Mouse (Mus musculus) CH12.LX (cell line): Measurements from ENCODE around the gene Dync2li1. TPM values are rescaled to one million over a fixed set of nuclear protein-coding genes. Genes with fewer than 3 reads are reported as not detected.

ENCODE experiments used
- DNase-seq: peaks from one replicate; pipeline ENCODE4 v3.0.0-alpha.2; 2013; ENCODE audit errors: extremely low read depth
- H3K27ac ChIP-seq: 2 replicates; pipeline ENCODE4 v1.5.1; 2012; ENCODE audit warnings: low read depth, mild to moderate bottlenecking, control low read depth, moderate library complexity; ENCODE audit not compliant: insufficient read depth
- H3K27me3 ChIP-seq: replicated peaks from 2 replicates; pipeline ENCODE3; 2012; ENCODE audit warnings: inconsistent platforms
- H3K36me3 ChIP-seq, 2 experiments: replicated peaks in 1 of 2; 2 replicates each; pipeline versions ENCODE3 to v1.6.1; 2012; ENCODE audit warnings: inconsistent platforms in 1 of 2, low read length in 1 of 2, mild to moderate bottlenecking in 1 of 2, mixed read lengths in 1 of 2, moderate library complexity in 1 of 2; ENCODE audit not compliant: control insufficient read depth in 1 of 2, insufficient read depth in 1 of 2
- H3K4me1 ChIP-seq, 2 experiments: 2 replicates each; pipeline ENCODE4 v1.6.1; 2012; ENCODE audit warnings: inconsistent platforms in 1 of 2, moderate library complexity in 1 of 2; ENCODE audit not compliant: insufficient read depth in 2 of 2, control insufficient read depth in 1 of 2
- H3K4me2 ChIP-seq: 2 replicates; pipeline ENCODE4 v1.6.1; 2012; ENCODE audit warnings: low read depth, mild to moderate bottlenecking, control low read depth; ENCODE audit not compliant: poor library complexity, insufficient read depth, severe bottlenecking
- H3K4me3 ChIP-seq, 3 experiments: fragments of 150-350 bp in 1 of 3; sonication (generic) in 1 of 3; replicated peaks in 1 of 3; 2 replicates each; pipeline versions ENCODE3 to v1.5.1; 2011 to 2012; ENCODE audit warnings: low read depth in 2 of 3, low read length in 2 of 3, mild to moderate bottlenecking in 2 of 3, moderate library complexity in 2 of 3, control low read depth in 1 of 3, improper control_type of control experiment in 1 of 3, inconsistent platforms in 1 of 3, mixed read lengths in 1 of 3; ENCODE audit not compliant: poor library complexity in 1 of 3
- H3K79me2 ChIP-seq: replicated peaks from 2 replicates; pipeline ENCODE4 v1.6.1; 2012; ENCODE audit warnings: mild to moderate bottlenecking, moderate library complexity; ENCODE audit not compliant: control insufficient read depth, poor library complexity, insufficient read depth, severe bottlenecking; ENCODE audit errors: extremely low read depth
- H3K9ac ChIP-seq: 2 replicates; pipeline ENCODE4 v1.6.1; 2012; ENCODE audit warnings: low read depth, mild to moderate bottlenecking, control low read depth, moderate library complexity; ENCODE audit not compliant: insufficient read depth
- H3K9me3 ChIP-seq: replicated peaks from 2 replicates; pipeline ENCODE3; 2012; ENCODE audit warnings: low read length, inconsistent platforms, mixed read lengths
- BHLHE40 ChIP-seq: IDR thresholded peaks from 2 replicates; pipeline ENCODE4 v1.6.1; 2011; ENCODE audit warnings: mild to moderate bottlenecking, low read depth, low read length, improper control_type of control experiment
- E2F4 ChIP-seq: IDR thresholded peaks from 2 replicates; pipeline ENCODE4 v1.6.1; 2011; ENCODE audit warnings: low read depth, low read length, improper control_type of control experiment; ENCODE audit not compliant: insufficient replicate concordance
- EP300 ChIP-seq: IDR thresholded peaks from 2 replicates; pipeline ENCODE4 v1.6.1; 2011; ENCODE audit warnings: low read length, improper control_type of control experiment
- GABPA ChIP-seq: IDR thresholded peaks from 2 replicates; pipeline ENCODE4 v1.6.1; 2012; ENCODE audit warnings: low read depth, low read length, improper control_type of control experiment, inconsistent platforms; ENCODE audit not compliant: insufficient replicate concordance
- HCFC1 ChIP-seq: IDR thresholded peaks from 2 replicates; pipeline ENCODE4 v1.6.1; 2012; ENCODE audit warnings: low read depth, mild to moderate bottlenecking, inconsistent platforms, low read length, improper control_type of control experiment
- IRF4 ChIP-seq: IDR thresholded peaks from 2 replicates; pipeline ENCODE4 v1.6.1; 2014; ENCODE audit warnings: low read depth, mild to moderate bottlenecking, inconsistent platforms, low read length, improper control_type of control experiment
- JUND ChIP-seq: conservative IDR thresholded peaks from 2 replicates; pipeline ENCODE4 v1.6.1; 2011; ENCODE audit warnings: low read depth, low read length, improper control_type of control experiment
- MAX ChIP-seq: IDR thresholded peaks from 2 replicates; pipeline ENCODE4 v1.6.1; 2011; ENCODE audit warnings: low read length, improper control_type of control experiment
- MEF2A ChIP-seq: IDR thresholded peaks from 2 replicates; pipeline ENCODE4 v1.6.1; 2014; ENCODE audit warnings: low read depth, mild to moderate bottlenecking, inconsistent platforms, low read length, improper control_type of control experiment, borderline replicate concordance
- NELFE ChIP-seq: IDR thresholded peaks from 2 replicates; pipeline ENCODE4 v1.6.1; 2011; ENCODE audit warnings: low read depth, low read length, improper control_type of control experiment
- SIN3A ChIP-seq: IDR thresholded peaks from 2 replicates; pipeline ENCODE4 v1.6.1; 2012; ENCODE audit warnings: low read length, improper control_type of control experiment, inconsistent platforms
- TCF12 ChIP-seq: IDR thresholded peaks from 2 replicates; pipeline ENCODE4 v1.6.1; 2014; ENCODE audit warnings: low read depth, mild to moderate bottlenecking, inconsistent platforms, low read length, improper control_type of control experiment
- USF1 ChIP-seq: IDR thresholded peaks from 2 replicates; pipeline ENCODE4 v1.6.1; 2014; ENCODE audit warnings: low read depth, mild to moderate bottlenecking, inconsistent platforms, low read length, improper control_type of control experiment
- ZC3H11A ChIP-seq: IDR thresholded peaks from 2 replicates; pipeline ENCODE4 v1.6.1; 2012; ENCODE audit warnings: low read depth, mild to moderate bottlenecking, inconsistent platforms, low read length, improper control_type of control experiment
- ZKSCAN1 ChIP-seq: IDR thresholded peaks from 2 replicates; pipeline ENCODE4 v1.6.1; 2012; ENCODE audit warnings: low read depth, inconsistent platforms, low read length, improper control_type of control experiment, borderline replicate concordance
- dilution Hi-C: fragments of 300-500 bp; cut with MboI; formaldehyde crosslinking; loops from 2 replicates; pipeline ENCODE4 v1.14.3; 2020; ENCODE audit warnings: low sequenced_read_pairs; ENCODE audit not compliant: extremely low pct_unique_long_range_greater_than_20kb, extremely low pct_ligation_motif_present
- in situ Hi-C: fragments of 300-500 bp; cut with MboI; formaldehyde crosslinking; loops from 3 replicates; pipeline ENCODE4 v1.14.3; 2019; ENCODE audit warnings: low sequenced_read_pairs, low pct_ligation_motif_present, low pct_unique_long_range_greater_than_20kb, mixed read lengths
- polyA plus RNA-seq: library from polyadenylated mRNA; unstranded; fragments of >175 nt; gene quantifications from 2 replicates; pipeline ENCODE4 v1.2.1, GENCODE M21; 2012; ENCODE audit warnings: low read depth; ENCODE audit not compliant: insufficient read length
- total RNA-seq, 2 experiments: library from RNA; depleted of rRNA; stranded (reverse); fragments of 300-350 nt in 1 of 2; fragments of >200 nt in 1 of 2; gene quantifications; 2 replicates each; pipeline ENCODE4 v1.2.3; 2012 to 2014

Dync2li1 gene
- total and polyA plus RNA-seq, 3 experiments = 7.6 to 12.3 (median 11.7) TPM

- Histone ChIP-seq H3K9me3 (no peaks in the 10 kb centered on the region), H3K36me3 (no peaks in the 10 kb centered on the region)
- dilution Hi-C loops = no loop called here
- TF ChIP-seq IRF4 (no peak), ZKSCAN1 (no peak), E2F4 (no peak), GABPA (no peak), NELFE (no peak), HCFC1 (no peak), SIN3A (no peak)
- TF ChIP-seq, all 38 proteins: peak for 0
- Histone ChIP-seq H3K4me2 (no peak overlapping the region), H3K4me1 (peaks cover 6 to 16% of the 10 kb centered on the region in 2 experiments; a peak in 2 of 4 replicates), H3K27ac (no peak overlapping the region), H3K4me3 (no peak overlapping the region), H3K27me3 (peaks cover 6% of the 10 kb centered on the region), H3K79me2 (no peaks in the 10 kb centered on the region), H3K9ac (no peak overlapping the region)
- in situ Hi-C loops = no loop called here
- no peak for DNase-seq
These were observed 51.3 kb downstream of the Dync2li1 start for GRCm38 (mm10) chr17:84677595-84677994.

GRCm38 (mm10) chr17:84681670-84682069 is 55.4 kb downstream of the Dync2li1 start:
- no peak for DNase-seq
- in situ Hi-C loops = no loop called here
- no peaks in the 10 kb centered on the region for H3K36me3 ChIP-seq
- TF ChIP-seq MAX = no peak
- TF ChIP-seq BHLHE40 = no peak
- no peak for TF ChIP-seq MEF2A
- TF ChIP-seq ZC3H11A = no peak
- TF ChIP-seq TCF12 = no peak
- TF ChIP-seq JUND = no peak
- no peak for TF ChIP-seq NELFE
- no peak for TF ChIP-seq EP300
- TF ChIP-seq USF1 = no peak
- TF ChIP-seq, all 38 proteins: peak for 0
- H3K9me3 ChIP-seq = no peaks in the 10 kb centered on the region
- H3K79me2 ChIP-seq = no peaks in the 10 kb centered on the region
- dilution Hi-C loops = no loop called here
- no peak overlapping the region for H3K27ac ChIP-seq
- H3K4me3 ChIP-seq = no peak overlapping the region
- H3K9ac ChIP-seq = no peak overlapping the region
- 0 out of 4 replicates have a peak, but pooled peaks cover 3 to 5% of the 10 kb centered on the region in 2 experiments for H3K4me1 ChIP-seq
- peaks cover 6% of the 10 kb centered on the region for H3K27me3 ChIP-seq
- no peak overlapping the region for H3K4me2 ChIP-seq
